Mouse (Mus musculus): ENCODE measurements around the gene Tmem87a. TPM values are rescaled to one million over a fixed set of nuclear protein-coding genes. Genes with fewer than 3 reads are reported as not detected.

The Tmem87a gene
- polyA plus RNA-seq, 1 experiment = 10.3 TPM

DNA sequence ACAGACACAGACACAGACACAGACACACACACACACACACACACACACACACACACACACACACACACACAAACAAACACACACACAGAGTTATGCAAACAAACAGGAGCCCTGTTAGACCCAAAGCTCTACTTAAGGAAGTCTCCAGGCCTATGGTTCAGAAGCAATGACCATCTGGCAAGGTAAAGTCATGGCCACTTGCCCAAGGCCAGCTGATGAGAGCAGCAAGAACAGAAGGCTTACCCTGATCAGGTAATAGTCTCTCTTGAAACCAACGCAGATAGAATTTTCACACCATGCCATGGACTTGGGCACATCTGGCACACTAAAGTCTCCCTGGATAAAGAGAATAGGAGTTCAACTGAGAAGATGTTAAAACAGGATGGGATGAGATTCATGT is 62.2 kb downstream of the Tmem87a start:
- H3K36me3 ChIP-seq (ENCODE audit: control insufficient read depth, insufficient read depth, low read length) = peaks cover 3% of the 10 kb centered on the region
- no peaks in the 10 kb centered on the region for H3K27me3 ChIP-seq (replicated peaks; ENCODE audit: control insufficient read depth, insufficient read depth, low read length)
- WGBS = 89% methylated on average over 1 of the region's 1 CpGs
- H3K4me1 ChIP-seq (ENCODE audit: control insufficient read depth, insufficient read depth, low read length) = no peaks in the 10 kb centered on the region
- no peak for DNase-seq
- TF ChIP-seq CTCF (conservative IDR thresholded peaks at IDR 0.05; ENCODE audit: insufficient read depth, insufficient read length, low read depth, low read length) (no peak), POLR2A (IDR thresholded peaks at IDR 0.05; ENCODE audit: low read depth, low read length) (no peak)
- H3K4me3 ChIP-seq (ENCODE audit: insufficient read depth, low read depth, low read length) = no peak overlapping the region
- H3K27ac ChIP-seq (ENCODE audit: insufficient read depth, low read depth, low read length) = no peak overlapping the region

DNA sequence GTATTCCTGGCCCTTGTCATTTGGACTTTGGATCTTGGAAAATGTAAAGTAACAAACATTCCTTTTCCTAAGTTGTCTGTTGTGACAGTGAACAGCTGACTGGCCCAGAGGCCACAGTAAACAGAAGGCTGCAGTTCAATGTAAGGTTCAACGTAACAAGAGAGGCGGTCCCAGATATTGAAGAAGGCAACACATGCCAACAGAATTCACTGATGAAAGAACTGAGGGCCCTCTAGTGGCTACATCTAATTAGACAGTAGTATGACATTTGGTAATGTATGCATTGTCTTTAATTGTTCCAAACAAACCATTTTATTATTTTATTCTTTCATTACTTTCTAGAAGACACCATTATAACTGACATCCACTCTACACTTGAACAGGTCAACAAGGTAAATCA is 66.0 kb downstream of the Tmem87a start:
- no peak overlapping the region for H3K27ac ChIP-seq (ENCODE audit: insufficient read depth, low read depth, low read length)
- H3K27me3 ChIP-seq (replicated peaks; ENCODE audit: control insufficient read depth, insufficient read depth, low read length) = no peaks in the 10 kb centered on the region
- H3K4me1 ChIP-seq (ENCODE audit: control insufficient read depth, insufficient read depth, low read length) = no peaks in the 10 kb centered on the region
- H3K36me3 ChIP-seq (ENCODE audit: control insufficient read depth, insufficient read depth, low read length) = peaks cover 6% of the 10 kb centered on the region
- no peak for DNase-seq
- TF ChIP-seq CTCF (conservative IDR thresholded peaks at IDR 0.05; ENCODE audit: insufficient read depth, insufficient read length, low read depth, low read length) (no peak), POLR2A (IDR thresholded peaks at IDR 0.05; ENCODE audit: low read depth, low read length) (no peak)
- WGBS = 61% methylated on average over 2 of the region's 2 CpGs
- no peak overlapping the region for H3K4me3 ChIP-seq (ENCODE audit: insufficient read depth, low read depth, low read length)

DNA sequence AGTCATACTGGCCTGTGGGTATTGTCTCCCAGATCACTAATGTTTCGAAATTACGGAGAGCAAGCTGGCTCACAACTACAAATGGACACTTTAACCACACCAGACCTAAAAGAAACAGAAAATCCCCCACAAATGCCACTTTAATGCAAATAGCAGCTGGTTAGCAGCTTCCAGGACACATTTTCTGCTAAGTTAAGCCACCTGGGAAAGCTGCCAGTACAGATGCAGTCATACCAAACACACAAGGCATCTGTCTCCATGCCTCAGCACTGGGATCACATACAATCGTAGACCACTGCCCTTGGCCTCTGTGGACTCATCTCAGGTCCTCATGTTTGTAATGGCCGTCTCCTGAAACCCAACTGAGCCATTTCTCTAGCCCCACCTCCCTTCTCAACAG is 72.3 kb downstream of the Tmem87a start:
- WGBS = 90% methylated on average over 4 of the region's 4 CpGs
- no peaks in the 10 kb centered on the region for H3K27me3 ChIP-seq (replicated peaks; ENCODE audit: control insufficient read depth, insufficient read depth, low read length)
- H3K4me3 ChIP-seq (ENCODE audit: insufficient read depth, low read depth, low read length) = no peak overlapping the region
- peaks cover 2% of the 10 kb centered on the region; the same call in 1 of the 2 replicates for H3K36me3 ChIP-seq (ENCODE audit: control insufficient read depth, insufficient read depth, low read length)
- no peak overlapping the region for H3K27ac ChIP-seq (ENCODE audit: insufficient read depth, low read depth, low read length)
- DNase-seq = no peak
- TF ChIP-seq POLR2A (IDR thresholded peaks at IDR 0.05; ENCODE audit: low read depth, low read length) = no peak
- no peak for TF ChIP-seq CTCF (conservative IDR thresholded peaks at IDR 0.05; ENCODE audit: insufficient read depth, insufficient read length, low read depth, low read length)
- H3K4me1 ChIP-seq (ENCODE audit: control insufficient read depth, insufficient read depth, low read length) = no peaks in the 10 kb centered on the region

DNA sequence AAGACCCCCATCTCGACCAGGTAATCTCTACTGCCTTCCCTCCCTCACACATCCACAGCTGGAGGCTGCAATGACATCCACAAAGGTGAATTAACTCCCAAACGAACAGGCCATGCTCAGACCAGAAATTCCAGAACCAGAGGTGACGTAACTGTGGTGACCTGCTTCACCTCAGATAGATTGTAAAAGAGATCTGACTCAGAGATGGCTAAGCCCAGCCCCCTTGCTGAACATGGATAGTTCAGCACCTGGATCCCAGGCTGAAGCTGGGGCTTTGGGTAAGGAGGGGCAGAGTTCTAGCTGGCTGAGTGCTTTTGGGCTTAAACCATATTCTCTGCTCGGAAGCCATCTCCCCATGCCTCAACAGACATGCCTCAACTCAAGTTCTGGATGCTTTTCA is 88.8 kb downstream of the Tmem87a start:
- DNase-seq = no peak
- TF ChIP-seq POLR2A (IDR thresholded peaks at IDR 0.05; ENCODE audit: low read depth, low read length) (no peak), CTCF (conservative IDR thresholded peaks at IDR 0.05; ENCODE audit: insufficient read depth, insufficient read length, low read depth, low read length) (no peak)
- Histone ChIP-seq H3K27ac (ENCODE audit: insufficient read depth, low read depth, low read length) (no peak overlapping the region), H3K27me3 (replicated peaks; ENCODE audit: control insufficient read depth, insufficient read depth, low read length) (no peaks in the 10 kb centered on the region), H3K36me3 (ENCODE audit: control insufficient read depth, insufficient read depth, low read length) (no peaks in the 10 kb centered on the region), H3K4me1 (ENCODE audit: control insufficient read depth, insufficient read depth, low read length) (no peaks in the 10 kb centered on the region), H3K4me3 (ENCODE audit: insufficient read depth, low read depth, low read length) (no peak overlapping the region)
- 78% methylated on average over 4 of the region's 4 CpGs for WGBS

DNA sequence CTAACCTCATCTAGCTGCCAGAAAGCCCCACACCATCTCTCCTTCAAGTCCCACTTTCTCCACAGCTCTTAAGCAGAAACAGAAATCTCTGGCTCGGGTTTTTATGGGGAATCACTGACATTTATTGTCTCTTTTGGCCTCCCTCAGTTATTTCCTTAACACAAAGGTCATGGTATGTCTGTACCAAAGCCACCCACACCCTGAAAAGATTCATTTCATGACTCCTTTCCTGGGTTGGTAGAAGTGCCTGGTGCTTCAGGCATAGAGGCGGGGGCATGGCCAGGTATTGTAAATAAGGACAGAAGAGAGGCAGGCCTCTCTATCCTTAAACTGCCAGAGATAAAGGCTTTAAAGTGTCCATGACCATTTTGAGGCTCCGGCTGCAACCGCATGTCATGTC is 89.4 kb downstream of the Tmem87a start:
- no peak for DNase-seq
- no peaks in the 10 kb centered on the region for H3K27me3 ChIP-seq (replicated peaks; ENCODE audit: control insufficient read depth, insufficient read depth, low read length)
- H3K4me3 ChIP-seq (ENCODE audit: insufficient read depth, low read depth, low read length) = no peak overlapping the region
- 85% methylated on average over 4 of the region's 4 CpGs for WGBS
- no peak overlapping the region for H3K27ac ChIP-seq (ENCODE audit: insufficient read depth, low read depth, low read length)
- TF ChIP-seq CTCF (conservative IDR thresholded peaks at IDR 0.05; ENCODE audit: insufficient read depth, insufficient read length, low read depth, low read length) (no peak), POLR2A (IDR thresholded peaks at IDR 0.05; ENCODE audit: low read depth, low read length) (no peak)
- no peaks in the 10 kb centered on the region for H3K4me1 ChIP-seq (ENCODE audit: control insufficient read depth, insufficient read depth, low read length)
- no peaks in the 10 kb centered on the region for H3K36me3 ChIP-seq (ENCODE audit: control insufficient read depth, insufficient read depth, low read length)

DNA sequence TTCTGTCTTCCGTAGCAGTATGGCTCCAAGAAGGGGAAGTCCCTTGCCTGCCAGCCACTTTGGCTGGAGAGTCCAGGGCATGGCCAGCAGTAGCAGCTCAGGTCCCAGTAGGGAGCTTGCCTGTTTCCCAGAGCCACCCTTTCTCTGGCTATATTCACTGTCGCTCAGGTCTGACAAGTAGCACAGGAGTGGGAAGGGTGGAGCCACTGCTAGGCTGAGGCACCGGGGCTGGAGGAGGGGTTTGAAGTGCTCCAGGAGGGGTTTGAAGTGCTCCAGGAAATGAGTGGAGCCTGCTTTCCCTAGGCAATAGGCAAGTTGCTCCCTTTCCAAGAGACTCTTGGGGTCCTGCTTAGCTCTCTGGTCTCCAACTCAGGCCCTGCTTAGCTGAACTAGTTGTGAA is 89.9 kb downstream of the Tmem87a start, which contains the start of gene Pla2g4f:
Gene Pla2g4f (minus strand): TSS at position 190 of the 400 bp plus-strand sequence.
- no peaks in the 10 kb centered on the region for H3K27me3 ChIP-seq (replicated peaks; ENCODE audit: control insufficient read depth, insufficient read depth, low read length)
- TF ChIP-seq CTCF (conservative IDR thresholded peaks at IDR 0.05; ENCODE audit: insufficient read depth, insufficient read length, low read depth, low read length) = no peak
- no peak for TF ChIP-seq POLR2A (IDR thresholded peaks at IDR 0.05; ENCODE audit: low read depth, low read length)
- H3K4me3 ChIP-seq (ENCODE audit: insufficient read depth, low read depth, low read length) = no peak within 1 kb of the TSS
- no peak for DNase-seq
- WGBS = 62% methylated on average over 3 of the region's 3 CpGs
- no peaks in the 10 kb centered on the region for H3K36me3 ChIP-seq (ENCODE audit: control insufficient read depth, insufficient read depth, low read length)
- H3K27ac ChIP-seq (ENCODE audit: insufficient read depth, low read depth, low read length) = no peak within 1 kb of the TSS
- H3K4me1 ChIP-seq (ENCODE audit: control insufficient read depth, insufficient read depth, low read length) = no peaks in the 10 kb centered on the region

DNA sequence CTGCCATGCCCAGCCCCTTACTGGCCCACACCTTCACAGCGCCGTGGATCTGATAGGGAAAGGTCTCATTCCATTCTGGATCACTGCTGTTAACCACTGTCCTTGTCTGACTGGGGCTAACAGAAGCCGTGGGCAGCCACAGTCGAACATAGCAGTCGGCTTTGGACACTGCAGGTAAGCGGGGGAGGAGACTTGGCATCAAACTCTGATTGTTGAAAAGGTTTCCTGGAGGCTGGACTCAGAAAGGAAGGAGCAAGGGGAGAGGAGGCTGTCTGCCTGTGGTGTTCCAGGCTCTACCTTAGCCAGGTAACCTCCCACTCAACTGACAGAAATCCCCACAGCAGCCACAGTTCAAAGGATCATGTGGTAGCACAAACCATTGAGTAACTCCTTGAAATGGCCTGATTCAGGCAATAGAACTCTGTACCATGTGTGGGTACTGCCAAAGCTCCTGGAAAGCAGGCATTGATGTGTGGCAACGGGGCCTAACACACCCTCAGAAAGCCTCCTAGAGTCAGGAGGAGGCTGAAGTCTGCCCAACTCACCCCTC is 91.6 kb downstream of the Tmem87a start:
- 53% methylated on average over 7 of the region's 7 CpGs for WGBS

More for the DNA sequence above, 91.6 kb downstream of the Tmem87a start:
- H3K4me3 ChIP-seq (ENCODE audit: insufficient read depth, low read depth, low read length) = no peak overlapping the region
- H3K36me3 ChIP-seq (ENCODE audit: control insufficient read depth, insufficient read depth, low read length) = no peaks in the 10 kb centered on the region
- no peaks in the 10 kb centered on the region for H3K27me3 ChIP-seq (replicated peaks; ENCODE audit: control insufficient read depth, insufficient read depth, low read length)
- no peaks in the 10 kb centered on the region for H3K4me1 ChIP-seq (ENCODE audit: control insufficient read depth, insufficient read depth, low read length)
- H3K27ac ChIP-seq (ENCODE audit: insufficient read depth, low read depth, low read length) = no peak overlapping the region
- TF ChIP-seq CTCF (conservative IDR thresholded peaks at IDR 0.05; ENCODE audit: insufficient read depth, insufficient read length, low read depth, low read length) = no peak
- TF ChIP-seq POLR2A (IDR thresholded peaks at IDR 0.05; ENCODE audit: low read depth, low read length) = no peak
- no peak for DNase-seq

Other genes with a start within 250 kb of the Tmem87a start
- 36.5 and 38.2 TPM in 2 replicates for gene Ehd4, start 249.5 kb downstream of the Tmem87a start, polyA plus RNA-seq (2012; rRNA removed)
- 0.01 and 0.33 TPM in 2 replicates for gene Pla2g4e, start 158.8 kb downstream of the Tmem87a start, polyA plus RNA-seq (2012; rRNA removed)
- gene Pla2g4d, start 114.9 kb downstream of the Tmem87a start, polyA plus RNA-seq (2012; rRNA removed) = 0.03 TPM in 1 of 2 replicates, not detected in the other
- gene Pla2g4f, start 89.9 kb downstream of the Tmem87a start, polyA plus RNA-seq (2012; rRNA removed) = 0.04 and 0.25 TPM in 2 replicates
- 16.8 and 22.7 TPM in 2 replicates for gene Vps39, start 51.0 kb downstream of the Tmem87a start, polyA plus RNA-seq (2012; rRNA removed)
- gene Ganc, start 217 bp downstream of the Tmem87a start, polyA plus RNA-seq (2012; rRNA removed) = 26.9 and 28.3 TPM in 2 replicates
- 0.48 and 1.0 TPM in 2 replicates for gene Capn3, start 51.9 kb upstream of the Tmem87a start, polyA plus RNA-seq (2012; rRNA removed)
- gene Zfp106, start 159.7 kb upstream of the Tmem87a start, polyA plus RNA-seq (2012; rRNA removed) = 67.0 and 86.9 TPM in 2 replicates
- gene Snap23, start 163.6 kb upstream of the Tmem87a start, polyA plus RNA-seq (2012; rRNA removed) = 12.6 and 19.0 TPM in 2 replicates
- 2.4 and 3.2 TPM in 2 replicates for gene Haus2, start 205.3 kb upstream of the Tmem87a start, polyA plus RNA-seq (2012; rRNA removed)
- 10.3 and 10.6 TPM in 2 replicates for gene Lrrc57, start 205.4 kb upstream of the Tmem87a start, polyA plus RNA-seq (2012; rRNA removed)
- gene Stard9, start 225.0 kb upstream of the Tmem87a start, polyA plus RNA-seq (2012; rRNA removed) = 4.4 and 5.3 TPM in 2 replicates

All from kidney, adult 2 months (tissue).